Mouse (Mus musculus) brain, adult 2 months (tissue): ENCODE measurements around the gene Hopx.

Experiments
- DNase-seq: peaks from one replicate; pipeline ENCODE4 v3.0.0; 2011; ENCODE audit warnings: low read depth, low spot score

Gene Hopx

GRCm38 (mm10) chr5:77070987-77071386, 43.9 kb downstream of the Hopx start:
- DNase-seq, result no peak

GRCm38 (mm10) chr5:77067321-77067720, 47.6 kb downstream of the Hopx start:
- DNase-seq, result no peak

GRCm38 (mm10) chr5:77061372-77062038, 53.4 kb downstream of the Hopx start:
- peak; percentile 37 for DNase-seq

- no peak for DNase-seq
Observed at GRCm38 (mm10) chr5:77060363-77060762, 54.6 kb downstream of the Hopx start.

GRCm38 (mm10) chr5:77056881-77057440, 58.0 kb downstream of the Hopx start:
- DNase-seq, result peak; percentile 31

GRCm38 (mm10) chr5:77052616-77053015, 62.3 kb downstream of the Hopx start:
- peak; percentile 22 for DNase-seq

- no peak for DNase-seq
Observed at GRCm38 (mm10) chr5:77044362-77044761, 70.6 kb downstream of the Hopx start.

GRCm38 (mm10) chr5:77039391-77039790, 75.5 kb downstream of the Hopx start:
- no peak for DNase-seq

- DNase-seq, result no peak
Observed at GRCm38 (mm10) chr5:77038451-77038850, 76.5 kb downstream of the Hopx start.
